In the genomic region with DNA sequence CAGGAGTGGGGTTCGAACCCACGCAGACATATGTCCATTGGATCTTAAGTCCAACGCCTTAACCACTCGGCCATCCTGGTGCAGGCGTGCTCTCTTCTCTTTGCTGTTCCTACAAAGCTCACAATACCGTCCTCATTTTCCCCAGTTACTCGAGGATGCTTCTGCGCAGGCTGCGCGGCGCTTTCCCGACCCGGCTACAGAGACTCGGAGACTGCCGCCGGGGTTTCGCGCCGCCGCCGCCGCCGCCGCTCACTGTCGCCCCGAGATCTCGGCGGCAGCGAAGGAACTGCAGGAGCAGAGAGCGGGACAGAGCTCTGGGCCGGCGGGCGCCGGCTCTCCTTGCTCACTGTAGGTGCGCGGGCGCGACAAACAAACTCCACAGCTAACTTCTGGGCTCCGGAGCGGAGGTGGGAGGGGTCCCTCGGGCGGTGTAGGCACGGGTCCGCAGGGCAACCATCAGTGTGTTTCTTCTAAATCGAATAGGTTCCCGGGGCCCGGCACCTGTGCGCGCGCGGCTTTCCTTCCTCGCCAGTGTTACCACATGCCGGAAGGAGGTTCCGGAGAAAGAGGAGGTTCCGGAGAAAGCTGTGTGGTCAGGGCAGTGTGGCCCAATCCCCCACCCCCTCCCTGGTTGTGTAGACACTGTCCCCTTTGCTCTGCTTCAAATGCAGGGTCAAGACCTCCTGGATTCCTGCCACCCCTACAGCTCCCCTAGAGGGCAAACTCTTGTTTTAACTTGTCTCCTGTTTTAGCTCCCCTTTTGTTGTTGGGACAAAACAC, we compare ENCODE assay signal across 8 mouse cellular contexts. TPM values are rescaled to one million over a fixed set of nuclear protein-coding genes. Genes with fewer than 3 reads are reported as not detected.
DNase-seq lines count a peak whose midpoint lies in the region; ATAC-seq and TF ChIP-seq lines count a peak whose summit lies in the region.

No protein-coding gene starts in this region.

- under 1% methylated on average over 55 of the region's 55 CpGs for WGBS in forebrain, embryonic 15.5 days
- WGBS in lung, adult 2 months, result under 1% methylated on average over 55 of the region's 55 CpGs

- no peaks in the 10 kb centered on the region for H3K9me3 ChIP-seq in ES-E14 (ENCODE audit: control insufficient read depth, insufficient read depth, low read depth, low read length)
- no peaks in the 10 kb centered on the region for H3K9me3 ChIP-seq in forebrain, embryonic 15.5 days

- in situ Hi-C loops in ES-E14 (cut with MboI; ENCODE audit: low sequenced_read_pairs in 2 of 2, unreplicated experiment in 2 of 2), result no loop called here

- H3K27me3 ChIP-seq in forebrain, embryonic 15.5 days, result no peaks in the 10 kb centered on the region

- TF ChIP-seq CTCF in lung, adult 2 months (IDR thresholded peaks at IDR 0.05; ENCODE audit: insufficient read depth, low read length), result peak; percentile 49

- H3K9ac ChIP-seq in ES-E14 (ENCODE audit: insufficient read depth, low read depth, low read length, poor library complexity, severe bottlenecking), result peak overlapping the region; percentile 81
- H3K9ac ChIP-seq in forebrain, embryonic 15.5 days (replicated peaks), result peak overlapping the region; percentile 56

- H3K4me2 ChIP-seq in forebrain, embryonic 15.5 days (replicated peaks), result peak overlapping the region; percentile 52

- no peak for TF ChIP-seq POLR2A in lung, adult 2 months (IDR thresholded peaks at IDR 0.05; ENCODE audit: borderline replicate concordance, extremely low read depth, low read depth, low read length)

- peaks cover 0 to 3% of the 10 kb centered on the region in 2 experiments; a peak in 2 of 4 replicates for H3K4me1 ChIP-seq in ES-E14 (ENCODE audit: control insufficient read depth in 2 of 2, insufficient read depth in 2 of 2, low read length in 2 of 2, poor library complexity in 1 of 2)
- H3K4me1 ChIP-seq in forebrain, embryonic 15.5 days, result peaks cover 10% of the 10 kb centered on the region
- H3K4me1 ChIP-seq in lung, adult 2 months (ENCODE audit: control insufficient read depth, insufficient read depth, low read length), result no peaks in the 10 kb centered on the region; the same call in 1 of the 2 replicates

- intact Hi-C loops in heart, postnatal 25 days (cut with DNase I), result loop anchor here (2.0 to 5.0 kb wide), 6 partner anchors 42 to 230 kb away; partner anchors contain the start of genes Sf3b5 and Stx11

- H3K36me3 ChIP-seq in ES-E14 (ENCODE audit: control insufficient read depth, insufficient read depth, low read length, poor library complexity, severe bottlenecking), result no peaks in the 10 kb centered on the region
- no peaks in the 10 kb centered on the region for H3K36me3 ChIP-seq in forebrain, embryonic 15.5 days

- H3K27ac ChIP-seq in ES-E14 (ENCODE audit: insufficient read depth, low read depth, low read length, poor library complexity, severe bottlenecking), result peak overlapping the region; percentile 68
- peak overlapping the region; percentile 89 for H3K27ac ChIP-seq in forebrain, embryonic 15.5 days (replicated peaks)

- peak overlapping the region; percentile 67 to 75 for H3K4me3 ChIP-seq in ES-E14 (ENCODE audit: insufficient read depth in 1 of 2, low read depth in 1 of 2, low read length in 2 of 2, poor library complexity in 1 of 2, severe bottlenecking in 1 of 2)
- H3K4me3 ChIP-seq in forebrain, embryonic 15.5 days, result peak overlapping the region; percentile 66
- peak overlapping the region; percentile 79 for H3K4me3 ChIP-seq in lung, adult 2 months (replicated peaks; ENCODE audit: extremely low read depth, low read depth, low read length)

- peak; percentile 96 for ATAC-seq in forebrain, embryonic 15.5 days (replicated peaks)
- ATAC-seq in neutrophil, adult 5-6 weeks (ENCODE audit: extremely low read depth, insufficient number of reproducible peaks, low FRiP score, poor library complexity, severe bottlenecking), result peak; percentile 69

- peak; percentile 95 for DNase-seq in ES-E14 (ENCODE audit: low read depth, low spot score)
- peak; percentile 93 for DNase-seq in cerebellum, adult 11-12 months
- peak; percentile 88 for DNase-seq in heart, postnatal 25 days (ENCODE audit: low spot score)
- DNase-seq in layer of hippocampus, adult 18-20 months (ENCODE audit: low spot score in 2 of 2), result peak; percentile 95 to 100
- DNase-seq in lung, adult 2 months, result peak; percentile 94
- peak; percentile 69 to 79 for DNase-seq in thymus, adult 18-20 months

TF ChIP-seq in ES-E14, 5 proteins besides CTCF, POLR2A, EP300 and RAD21:
- peak; percentile 75; the same call in 1 of the 2 replicates for TF ChIP-seq MAFK (IDR thresholded peaks at IDR 0.05; ENCODE audit: insufficient read depth, low read depth, low read length)
- no peak for TF ChIP-seq ZNF384 (IDR thresholded peaks at IDR 0.05; ENCODE audit: low read depth, low read length)
- TF ChIP-seq HCFC1 (IDR thresholded peaks at IDR 0.05; ENCODE audit: borderline replicate concordance, insufficient read depth, low read length), result peak; percentile 67; the same call in 1 of the 2 replicates

RNA-seq across cellular contexts. Expression of gene Stx11, which starts 41.3 kb away (rescaled TPM):
- 0.90 and 2.5 TPM in 2 replicates for total RNA-seq in ES-E14 (2012; rRNA removed)
- 0.69 and 0.91 TPM in 2 replicates for polyA plus RNA-seq in forebrain, embryonic 15.5 days (2015; fragmentation: Nextera tagmentation; extraction: Ambion mirVana)
- total RNA-seq in heart, postnatal 25 days (2021), result 1 to 10 TPM; 1.7 to 2.2 TPM
- under 1 TPM; 0.13 to 0.37 TPM for total RNA-seq in layer of hippocampus, adult 18-20 months (2021)
- polyA plus RNA-seq in lung, adult 2 months (2012; rRNA removed), result 16.0 and 17.1 TPM in 2 replicates
- 67.7 and 67.8 TPM in 2 replicates for total RNA-seq in neutrophil, adult 5-6 weeks (2017)

RNA-seq across cellular contexts. Expression of gene Utrn, which starts 53.6 kb away (rescaled TPM):
- 66.9 and 91.8 TPM in 2 replicates for total RNA-seq in ES-E14 (2012; rRNA removed)
- polyA plus RNA-seq in forebrain, embryonic 15.5 days (2015; fragmentation: Nextera tagmentation; extraction: Ambion mirVana), result 17.8 and 18.4 TPM in 2 replicates
- 10 to 100 TPM; 67.1 to 69.4 TPM for total RNA-seq in heart, postnatal 25 days (2021)
- total RNA-seq in layer of hippocampus, adult 18-20 months (2021), result 10 to 100 TPM; 32.8 to 34.3 TPM
- polyA plus RNA-seq in lung, adult 2 months (2012; rRNA removed), result 47.7 and 59.1 TPM in 2 replicates
- 84.1 TPM in 2 replicates for total RNA-seq in neutrophil, adult 5-6 weeks (2017)

Comparison
In these comparisons a context has a peak if more than half of its experiments do, and no peak if none do; other contexts are left out.
1. Peak in every context shown above with its lines: DNase-seq, ATAC-seq, H3K4me3 ChIP-seq and H3K27ac ChIP-seq.
2. RNA of gene Stx11, which starts 41.3 kb away (total RNA-seq): 67.7 to 67.8 TPM in neutrophil, adult 5-6 weeks; 0.90 to 2.5 TPM in ES-E14, 1.7 to 2.2 TPM in heart, postnatal 25 days and 0.13 to 0.37 TPM in layer of hippocampus, adult 18-20 months; every median in the first group is over 10 times any median in the second.